Mouse (Mus musculus) thymus, postnatal 14 days (tissue): ENCODE results near the gene Olfr313.
A peak's percentile ranks its signal among the peaks of the same experiment; 100 is the strongest.
"Not testable (repeated sequence)": the region's sequence is repeated elsewhere in the genome, so short reads cannot be mapped to it uniquely, and the experiment has no call there.

Source experiments
- DNase-seq: peaks from one replicate; pipeline ENCODE4 v3.0.0; 2021

Olfr313 gene

GRCm38 (mm10) chr11:58814700-58815099, at the start of gene Olfr313:
Gene Olfr313, plus strand, starts transcription at chr11:58815000.
- not testable (repeated sequence) for DNase-seq

DNA sequence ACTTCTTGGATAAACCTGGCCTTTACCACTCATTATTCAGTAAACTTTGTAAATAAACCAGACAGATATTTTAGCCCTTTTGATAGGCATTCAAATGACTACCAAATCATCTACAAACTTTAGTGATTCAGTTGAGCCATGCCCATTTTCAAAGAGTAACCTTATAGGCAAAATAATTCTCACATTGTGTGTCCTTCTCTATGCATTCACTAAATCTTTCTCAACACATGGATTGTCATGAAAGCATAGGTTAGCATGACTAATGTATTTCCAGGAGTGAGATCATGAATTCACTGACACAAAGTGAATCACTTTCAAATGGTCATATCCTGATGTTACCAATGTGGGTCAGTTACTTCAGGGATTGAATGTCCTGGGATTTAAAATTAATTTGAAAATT, 41.9 kb upstream of the Olfr313 start, which contains the start of gene Olfr315:
Gene Olfr315, plus strand, starts transcription at position 301 of the 400 bp plus-strand sequence.
- no peak for DNase-seq

DNA sequence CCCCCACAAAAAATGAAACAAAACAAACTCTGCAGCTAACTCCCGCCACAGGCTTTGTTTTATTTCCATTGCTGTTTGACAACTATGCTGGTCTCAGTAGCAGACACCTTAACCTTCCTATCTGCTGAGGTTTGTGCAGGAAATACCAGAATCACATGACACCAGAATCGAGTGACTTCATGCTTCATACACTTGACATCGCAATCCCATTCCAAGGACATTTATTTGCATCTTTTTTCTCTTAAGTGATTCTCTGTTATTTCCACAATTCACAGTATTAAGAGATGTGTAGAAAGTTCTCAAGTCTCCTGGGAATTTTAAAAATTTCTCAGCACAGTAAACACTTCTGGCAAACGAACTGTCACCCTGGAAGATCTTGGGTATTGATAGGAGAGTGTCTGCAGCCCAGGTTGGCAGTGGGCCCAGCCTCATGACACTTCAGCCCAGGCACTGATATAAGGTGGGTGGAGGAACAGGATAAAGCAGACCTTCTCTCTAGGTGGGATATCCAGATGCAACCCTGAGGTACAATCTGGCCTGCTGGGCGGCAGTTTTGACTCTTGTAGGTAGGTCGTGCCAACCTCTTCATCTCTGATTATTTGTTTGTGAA, 32.2 kb upstream of the Olfr313 start, which contains the start of gene Olfr314:
Gene Olfr314, plus strand, starts transcription at position 473 of the 610 bp plus-strand sequence.
- no peak for DNase-seq

DNA sequence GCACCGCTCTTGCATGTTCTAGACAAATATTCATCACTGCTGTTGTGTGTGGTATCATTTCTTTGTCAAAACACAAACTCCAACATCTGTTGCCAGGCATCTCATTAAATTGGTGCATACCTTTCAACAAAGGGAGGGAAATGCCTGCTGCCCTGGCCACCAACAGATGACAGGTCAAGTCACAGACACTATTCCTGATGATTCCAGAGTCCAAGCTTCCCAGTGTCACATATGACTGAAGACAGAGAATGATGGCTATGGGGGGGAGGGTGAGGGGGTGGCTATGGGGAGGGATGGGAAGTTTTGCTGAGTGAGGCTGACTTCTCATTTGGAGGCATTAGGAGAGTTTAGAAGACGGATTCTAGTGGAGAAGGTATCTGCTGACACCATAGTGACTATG, 30.6 kb upstream of the Olfr313 start:
- no peak for DNase-seq

DNA sequence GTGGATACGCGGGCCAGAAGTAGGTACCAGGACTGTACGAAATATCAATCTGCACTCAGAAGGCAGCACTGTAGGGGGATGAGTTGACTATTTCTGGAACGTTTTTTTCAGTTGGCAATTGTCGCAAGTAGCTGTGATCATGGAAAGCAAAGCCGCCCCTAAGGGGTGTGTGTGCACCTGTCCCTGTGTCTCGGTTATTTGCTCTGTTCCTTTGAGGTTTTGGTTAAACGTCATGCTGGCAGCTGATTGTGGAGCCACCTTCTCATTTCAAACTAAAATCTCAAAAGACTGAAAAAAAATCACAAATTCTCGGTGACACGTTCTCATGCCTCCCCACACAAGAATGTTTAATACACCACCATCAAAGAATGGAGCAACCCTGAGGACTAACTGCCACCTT, 27.1 kb upstream of the Olfr313 start:
- DNase-seq: peak; percentile 73

- DNase-seq: peak; percentile 62
Observed at GRCm38 (mm10) chr11:58788346-58788745, 26.5 kb upstream of the Olfr313 start.

GRCm38 (mm10) chr11:58789532-58789931, 25.3 kb upstream of the Olfr313 start:
- DNase-seq: no peak

DNA sequence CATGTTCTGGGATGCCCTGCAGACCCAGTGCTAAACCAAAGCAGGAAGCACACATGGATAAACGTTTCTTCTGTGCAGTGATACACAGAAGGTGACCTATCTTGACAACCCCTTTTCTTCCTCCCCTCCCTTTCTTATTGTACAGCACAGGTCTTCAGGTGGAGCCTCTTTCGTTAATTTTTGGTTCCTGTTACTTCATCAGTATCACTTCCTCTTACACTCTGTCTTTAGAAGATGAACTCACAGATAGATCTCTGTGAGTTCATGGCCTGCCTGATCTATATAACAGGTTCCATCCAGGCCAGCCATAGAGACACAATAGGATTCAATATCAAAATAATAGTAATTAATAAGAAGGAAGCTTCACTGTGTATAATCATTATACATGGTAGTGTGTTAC, 24.7 kb upstream of the Olfr313 start:
- DNase-seq: no peak

DNA sequence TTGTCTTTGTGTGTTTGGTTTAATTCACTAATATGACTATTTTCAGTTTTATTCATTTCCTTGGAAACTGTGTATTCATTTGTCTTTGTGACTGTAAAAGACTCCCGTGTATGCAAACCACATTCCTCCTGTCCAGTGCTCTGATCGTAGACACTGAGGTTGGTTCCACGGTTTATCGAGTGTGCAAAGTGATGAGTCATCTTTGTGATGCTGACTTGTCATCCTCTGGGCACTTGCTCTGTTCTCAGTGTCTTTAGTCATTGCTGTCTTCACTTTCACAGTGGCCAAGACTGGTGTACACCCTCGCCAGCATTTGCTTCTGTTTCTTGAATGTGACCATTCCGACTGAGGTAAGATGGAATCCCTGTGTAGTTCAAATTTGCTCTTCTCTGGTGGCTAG, 24.2 kb upstream of the Olfr313 start:
- DNase-seq: no peak

DNA sequence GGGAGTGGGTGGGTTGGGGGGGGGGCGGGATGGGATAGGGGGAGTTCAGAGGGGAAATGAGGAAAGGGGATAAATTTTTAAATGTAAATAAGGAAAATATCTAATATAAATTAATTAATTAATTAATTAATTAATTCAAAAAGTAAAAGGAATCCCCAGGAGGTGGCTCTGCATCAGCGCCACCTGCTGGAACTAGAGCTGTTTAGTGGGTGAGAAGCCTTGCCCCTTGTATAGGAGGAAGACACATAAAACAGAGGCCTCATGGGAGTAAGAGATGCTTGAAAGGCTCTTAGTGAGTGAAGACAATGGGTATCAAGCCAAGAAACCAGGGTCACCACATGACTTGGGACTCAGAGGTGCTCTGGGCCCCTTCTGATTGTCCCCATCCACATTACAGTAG, 18.9 kb upstream of the Olfr313 start:
- peak; percentile 48 for DNase-seq

- DNase-seq: no peak
Observed at GRCm38 (mm10) chr11:58796850-58797249, 17.9 kb upstream of the Olfr313 start.

DNA sequence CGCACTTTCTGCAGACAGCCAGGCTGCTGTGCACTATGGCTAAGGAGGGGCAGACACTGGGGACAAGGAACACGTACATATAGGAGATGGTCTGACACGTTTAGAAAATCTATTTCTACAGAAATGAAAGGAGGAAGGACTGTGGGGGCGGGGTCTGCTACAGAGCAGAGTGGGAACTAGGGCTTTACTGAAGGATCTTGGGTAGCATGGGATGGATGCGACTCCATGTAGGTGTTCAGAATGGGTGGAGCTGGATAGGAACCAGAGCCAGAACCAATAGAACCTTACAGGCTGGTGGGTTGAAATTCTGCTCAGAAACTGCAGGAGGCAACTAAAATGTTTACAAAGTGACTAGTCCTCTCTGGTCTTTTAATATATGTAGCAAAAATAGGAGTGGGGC, 15.1 kb upstream of the Olfr313 start:
- no peak for DNase-seq

- DNase-seq: no peak
Observed at GRCm38 (mm10) chr11:58801558-58802228, 13.1 kb upstream of the Olfr313 start, which contains the start of gene Fam183b. Gene Fam183b, minus strand, starts transcription at chr11:58801960.

DNA sequence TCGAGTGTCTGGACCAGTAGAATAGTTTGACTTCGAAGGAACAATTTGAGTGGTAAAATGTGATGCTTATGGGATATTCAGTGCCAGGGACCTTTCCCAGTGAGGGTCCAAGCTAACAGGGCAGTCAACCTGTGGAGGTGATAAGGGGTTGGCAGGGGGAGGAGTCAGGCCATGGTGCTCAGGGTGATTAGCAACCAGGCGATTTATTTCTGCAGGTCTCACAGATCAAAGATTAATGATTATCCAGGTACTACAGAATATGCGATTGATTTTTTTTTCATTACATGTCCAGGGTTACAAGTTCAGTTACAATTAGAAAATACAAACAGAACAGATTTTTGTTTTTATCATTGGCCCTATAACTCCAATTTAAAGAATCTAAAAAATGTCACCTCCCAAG, 10.9 kb upstream of the Olfr313 start:
- no peak for DNase-seq

DNA sequence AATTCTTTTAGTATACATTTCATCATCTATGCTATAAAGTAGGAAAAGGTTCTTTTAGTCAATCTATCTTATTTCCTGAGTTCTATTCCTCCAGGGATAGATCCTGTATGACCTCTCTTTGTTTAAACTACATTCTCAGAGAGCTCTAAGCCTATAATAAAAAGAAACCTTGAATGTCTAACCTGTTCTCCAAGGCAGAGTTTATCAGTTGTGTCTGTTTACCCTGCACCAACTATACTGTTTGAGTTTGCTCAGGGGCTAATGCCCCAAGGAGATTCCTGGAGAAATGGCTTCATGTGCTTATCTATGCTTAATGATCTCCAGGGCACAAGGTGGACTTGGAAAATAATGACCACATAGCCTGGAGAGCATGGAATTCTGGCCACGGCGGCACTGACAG, 10.4 kb upstream of the Olfr313 start:
- DNase-seq: no peak

GRCm38 (mm10) chr11:58812001-58812400, 2.8 kb upstream of the Olfr313 start:
- no peak for DNase-seq

GRCm38 (mm10) chr11:58815676-58816075, 876 bp downstream of the Olfr313 start:
- DNase-seq: no peak

DNA sequence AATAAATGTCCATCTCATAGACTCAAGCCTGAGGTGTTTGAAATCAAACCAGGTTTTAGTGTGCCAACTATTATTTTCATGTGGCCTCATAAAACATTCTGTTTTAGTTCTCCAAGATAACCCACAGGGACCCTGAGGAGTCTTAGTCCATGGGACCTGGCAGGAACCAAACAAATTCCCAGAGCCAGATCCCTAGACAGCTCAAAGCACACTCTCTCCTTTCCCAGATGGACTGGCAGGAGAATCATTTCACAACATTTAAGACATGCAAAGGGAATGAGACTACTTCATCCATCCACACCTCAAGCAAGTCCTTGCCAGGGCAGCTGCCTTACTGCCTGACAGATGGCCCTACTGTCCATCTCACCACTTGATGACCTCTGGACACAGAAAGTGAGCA, 14.1 kb downstream of the Olfr313 start, which contains the start of gene Olfr312:
Gene Olfr312, plus strand, starts transcription at position 301 of the 400 bp plus-strand sequence.
- not testable (repeated sequence) for DNase-seq

DNA sequence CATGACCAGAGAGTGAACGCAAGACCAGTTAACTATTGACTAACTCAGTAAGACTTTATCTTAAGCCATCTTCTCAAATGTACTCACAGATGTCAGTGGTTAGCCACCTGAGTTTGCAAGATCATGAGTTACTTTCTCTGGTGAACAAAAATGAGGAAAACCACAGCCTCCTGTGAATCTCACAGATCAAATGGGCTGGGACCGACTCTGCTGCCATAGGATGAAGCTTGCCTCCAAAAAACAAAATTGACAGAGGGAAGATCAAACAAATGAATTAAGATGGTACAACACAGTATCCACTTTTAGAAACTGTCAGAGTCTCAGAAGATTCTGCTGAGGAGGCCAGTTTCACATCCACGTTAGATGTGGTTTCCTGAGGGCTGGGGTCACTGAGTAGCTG, 15.0 kb downstream of the Olfr313 start:
- DNase-seq: peak; percentile 59

DNA sequence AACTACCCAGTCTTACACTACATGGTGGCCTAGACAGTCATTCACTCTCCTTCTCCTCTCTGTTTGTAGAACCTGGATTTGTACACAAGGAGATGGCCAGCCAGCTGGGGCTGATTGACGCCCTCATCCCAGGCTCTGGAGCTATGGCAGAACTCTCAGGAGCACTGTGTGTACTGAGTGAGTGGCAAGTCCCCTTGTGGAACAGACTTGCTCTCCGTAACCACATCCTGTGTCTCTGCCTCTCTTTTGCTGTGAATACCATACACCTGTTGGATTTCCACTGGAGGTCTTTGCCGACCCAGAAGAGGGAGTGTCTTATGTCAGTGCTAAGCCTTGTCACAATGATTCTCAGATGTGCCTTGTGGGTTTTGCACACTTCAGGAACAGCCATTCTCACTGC, 17.7 kb downstream of the Olfr313 start:
- peak; percentile 58 for DNase-seq

DNA sequence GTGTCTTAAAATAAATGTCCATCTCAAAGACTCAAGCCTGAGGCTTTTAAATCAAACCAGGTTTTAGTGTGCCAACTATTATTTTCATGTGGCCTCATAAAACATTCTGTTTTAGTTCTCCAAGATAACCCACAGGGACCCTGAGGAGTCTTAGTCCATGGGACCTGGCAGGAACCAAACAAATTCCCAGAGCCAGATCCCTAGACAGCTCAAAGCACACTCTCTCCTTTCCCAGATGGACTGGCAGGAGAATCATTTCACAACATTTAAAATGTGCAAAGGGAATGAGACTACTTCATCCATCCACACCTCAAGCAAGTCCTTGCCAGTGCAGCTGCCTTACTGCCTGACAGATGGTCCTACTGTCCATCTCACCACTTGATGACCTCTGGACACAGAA, 24.2 kb downstream of the Olfr313 start, which contains the start of gene Olfr311:
Gene Olfr311, plus strand, starts transcription at position 301 of the 400 bp plus-strand sequence.
- DNase-seq: not testable (repeated sequence)

- peak; percentile 91 for DNase-seq
Observed at GRCm38 (mm10) chr11:58846919-58847461, 32.2 kb downstream of the Olfr313 start, which contains the start of gene Gm12258. Gene Gm12258, plus strand, starts transcription at chr11:58847158.

GRCm38 (mm10) chr11:58847636-58848035, 32.8 kb downstream of the Olfr313 start:
- peak; percentile 50 for DNase-seq

GRCm38 (mm10) chr11:58849731-58850130, 34.9 kb downstream of the Olfr313 start:
- no peak for DNase-seq
